Mouse (Mus musculus): ENCODE measurements around the gene Rapgef5.
A peak's percentile ranks its signal among the peaks of the same experiment; 100 is the strongest.

Gene Rapgef5

GRCm38 (mm10) chr12:117725011-117725410 is 208.7 kb downstream of the Rapgef5 start:
- no peak for DNase-seq

- no peak for DNase-seq
Measured at GRCm38 (mm10) chr12:117727481-117728177, 211.3 kb downstream of the Rapgef5 start.

GRCm38 (mm10) chr12:117728178-117728611 is 211.9 kb downstream of the Rapgef5 start:
- DNase-seq = no peak

- DNase-seq = no peak
Measured at GRCm38 (mm10) chr12:117733611-117734010, 217.3 kb downstream of the Rapgef5 start.

GRCm38 (mm10) chr12:117736130-117736529 is 219.9 kb downstream of the Rapgef5 start:
- no peak for DNase-seq

- DNase-seq = no peak
Measured at GRCm38 (mm10) chr12:117736928-117737327, 220.6 kb downstream of the Rapgef5 start.

GRCm38 (mm10) chr12:117737332-117738031 is 221.2 kb downstream of the Rapgef5 start:
- no peak for DNase-seq

GRCm38 (mm10) chr12:117742487-117742886 is 226.2 kb downstream of the Rapgef5 start:
- no peak for DNase-seq

GRCm38 (mm10) chr12:117744580-117745483 is 228.6 kb downstream of the Rapgef5 start:
- no peak for DNase-seq

- no peak for DNase-seq
Measured at GRCm38 (mm10) chr12:117746611-117747010, 230.3 kb downstream of the Rapgef5 start.

- no peak for DNase-seq
Measured at GRCm38 (mm10) chr12:117751045-117751444, 234.8 kb downstream of the Rapgef5 start.

GRCm38 (mm10) chr12:117751520-117752383 is 235.5 kb downstream of the Rapgef5 start:
- no peak for DNase-seq

- peak in 1 of 2 experiments; percentile 21 for DNase-seq
Measured at GRCm38 (mm10) chr12:117756010-117756409, 239.7 kb downstream of the Rapgef5 start.

- DNase-seq = no peak
Measured at GRCm38 (mm10) chr12:117760373-117760772, 244.1 kb downstream of the Rapgef5 start.

GRCm38 (mm10) chr12:117760846-117761245 is 244.6 kb downstream of the Rapgef5 start:
- no peak for DNase-seq

- DNase-seq = peak in 1 of 2 experiments; percentile 14
Measured at GRCm38 (mm10) chr12:117761698-117762097, 245.4 kb downstream of the Rapgef5 start.

- no peak for DNase-seq
Measured at GRCm38 (mm10) chr12:117763247-117763646, 247.0 kb downstream of the Rapgef5 start.

- DNase-seq = peak; percentile 28 to 44
Measured at GRCm38 (mm10) chr12:117764839-117765238, 248.6 kb downstream of the Rapgef5 start.

- peak in 1 of 2 experiments; percentile 39 for DNase-seq
Measured at GRCm38 (mm10) chr12:117769113-117769512, 252.8 kb downstream of the Rapgef5 start.

GRCm38 (mm10) chr12:117770211-117770610 is 253.9 kb downstream of the Rapgef5 start:
- DNase-seq = no peak

- DNase-seq = no peak
Measured at GRCm38 (mm10) chr12:117771156-117771555, 254.9 kb downstream of the Rapgef5 start.

- DNase-seq = peak in 1 of 2 experiments; percentile 15
Measured at GRCm38 (mm10) chr12:117772638-117773037, 256.4 kb downstream of the Rapgef5 start.

All from thymus, adult 18-20 months (tissue).